Mouse (Mus musculus) cerebellum, adult 11-12 months (tissue): ENCODE results near the gene Mettl26.

Experiments used
- DNase-seq: peaks from one replicate; pipeline ENCODE4 v3.0.0; 2022

Gene Mettl26

GRCm38 (mm10) chr17:25886806-25887205 is 11.9 kb downstream of the Mettl26 start:
- no peak for DNase-seq

- DNase-seq = no peak
Observed at GRCm38 (mm10) chr17:25887467-25887866, 12.6 kb downstream of the Mettl26 start.

- DNase-seq = no peak
Observed at GRCm38 (mm10) chr17:25888837-25889236, 14.0 kb downstream of the Mettl26 start.

GRCm38 (mm10) chr17:25893975-25894617 is 19.2 kb downstream of the Mettl26 start:
- peak; percentile 79 for DNase-seq

- DNase-seq = no peak
Observed at GRCm38 (mm10) chr17:25895415-25895814, 20.5 kb downstream of the Mettl26 start.

GRCm38 (mm10) chr17:25895891-25896290 is 21.0 kb downstream of the Mettl26 start:
- DNase-seq = no peak

GRCm38 (mm10) chr17:25900193-25900592 is 25.3 kb downstream of the Mettl26 start:
- DNase-seq = no peak

- no peak for DNase-seq
Observed at GRCm38 (mm10) chr17:25903061-25903460, 28.2 kb downstream of the Mettl26 start.

- DNase-seq = no peak
Observed at GRCm38 (mm10) chr17:25907640-25908039, 32.8 kb downstream of the Mettl26 start.

- DNase-seq = peak; percentile 84
Observed at GRCm38 (mm10) chr17:25911816-25912215, 36.9 kb downstream of the Mettl26 start.

GRCm38 (mm10) chr17:25913186-25913876 is 38.5 kb downstream of the Mettl26 start:
- peak; percentile 82 for DNase-seq

GRCm38 (mm10) chr17:25913877-25914275 is 39.0 kb downstream of the Mettl26 start:
- DNase-seq = no peak

GRCm38 (mm10) chr17:25914295-25914694 is 39.4 kb downstream of the Mettl26 start:
- DNase-seq = peak; percentile 49

- no peak for DNase-seq
Observed at GRCm38 (mm10) chr17:25916931-25917647, 42.2 kb downstream of the Mettl26 start.

- no peak for DNase-seq
Observed at GRCm38 (mm10) chr17:25918037-25918750, 43.3 kb downstream of the Mettl26 start.

- no peak for DNase-seq
Observed at GRCm38 (mm10) chr17:25919144-25919785, 44.4 kb downstream of the Mettl26 start, which contains the start of gene Rab40c. Rab40c (minus strand) TSS chr17:25919727.

GRCm38 (mm10) chr17:25919786-25920642 is 45.1 kb downstream of the Mettl26 start:
- peak; percentile 100 for DNase-seq

GRCm38 (mm10) chr17:25922120-25922519 is 47.2 kb downstream of the Mettl26 start:
- DNase-seq = peak; percentile 72

- peak; percentile 53 for DNase-seq
Observed at GRCm38 (mm10) chr17:25925348-25925747, 50.5 kb downstream of the Mettl26 start.
